Mouse (Mus musculus) lung, embryonic 16.5 days (tissue): ENCODE measurements at regions not wholly inside any gene's neighbourhood (a gene's known extent, or its start where the extent isn't known, plus 50 kb on each side); places are given as distances from the start of the nearest gene placed in this dataset.
A peak's percentile ranks its signal among the peaks of the same experiment; 100 is the strongest.

Experiments used
- ATAC-seq: fragments of 200-750 bp; cut with Nextera tagmentation; 2 replicates; pipeline ENCODE4 v1.8.0; 2017; ENCODE audit warnings: low read depth, mild to moderate bottlenecking, moderate library complexity
- H3K27ac ChIP-seq: fragments of 300-500 bp; sonication (generic); 2 replicates; pipeline ENCODE4 v1.5.1; 2014; ENCODE audit warnings: mild to moderate bottlenecking, control low read depth, low read length
- H3K27me3 ChIP-seq: fragments of 300-500 bp; sonication (generic); 2 replicates; pipeline ENCODE4 v1.6.1; 2014; ENCODE audit warnings: low read depth, low read length, mixed read lengths; ENCODE audit not compliant: control insufficient read depth, insufficient read depth
- H3K36me3 ChIP-seq: fragments of 300-500 bp; sonication (generic); 2 replicates; pipeline ENCODE4 v1.6.1; 2014; ENCODE audit warnings: low read length; ENCODE audit not compliant: control insufficient read depth, insufficient read depth
- H3K4me1 ChIP-seq: fragments of 300-500 bp; sonication (generic); replicated peaks from 2 replicates; pipeline ENCODE4 v1.6.1; 2014; ENCODE audit warnings: low read length, mixed read lengths; ENCODE audit not compliant: control insufficient read depth, insufficient read depth
- H3K4me2 ChIP-seq: fragments of 300-500 bp; sonication (generic); 2 replicates; pipeline ENCODE4 v1.6.1; 2014; ENCODE audit warnings: low read depth, low read length, control low read depth
- H3K4me3 ChIP-seq: fragments of 300-500 bp; sonication (generic); 2 replicates; pipeline ENCODE4 v1.5.1; 2014; ENCODE audit warnings: mild to moderate bottlenecking, low read length, control low read depth
- H3K9ac ChIP-seq: fragments of 300-500 bp; sonication (generic); 2 replicates; pipeline ENCODE4 v1.6.1; 2014; ENCODE audit warnings: low read length, control low read depth
- H3K9me3 ChIP-seq: fragments of 300-500 bp; sonication (generic); 2 replicates; pipeline ENCODE4 v1.6.1; 2016; ENCODE audit warnings: low read length; ENCODE audit not compliant: control insufficient read depth
- WGBS: fragments of 180-500 bp; shearing (Covaris S2); extraction: QIAGEN DNeasy Blood & Tissue Kit; methylation state at CpG from one replicate; pipeline ENCODE4 v1.1.7; 2014; 5-methylcytosine and 5-hydroxymethylcytosine counted together

DNA sequence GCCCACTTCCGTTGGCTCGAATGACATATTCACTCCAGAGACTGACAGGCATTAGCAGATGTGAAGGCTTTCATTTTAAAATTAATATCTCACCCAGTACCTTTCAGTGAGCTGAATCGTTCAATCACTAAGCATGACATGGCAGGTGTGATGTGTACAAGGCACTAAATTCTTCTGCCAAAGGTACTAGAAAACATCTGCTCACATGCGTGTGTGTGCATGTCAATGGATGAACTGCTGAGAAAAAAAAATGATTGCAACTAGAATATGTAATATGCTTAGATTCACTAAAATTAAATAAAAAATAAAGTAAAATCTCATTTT is 191.6 kb upstream of the Mageb18 start:
- no peak overlapping the region for H3K4me3 ChIP-seq
- no peak for ATAC-seq
- H3K36me3 ChIP-seq, result no peaks in the 10 kb centered on the region
- WGBS, result 66% methylated on average over 4 of the region's 4 CpGs
- no peaks in the 10 kb centered on the region for H3K27me3 ChIP-seq
- H3K4me1 ChIP-seq, result no peaks in the 10 kb centered on the region
- H3K9me3 ChIP-seq, result no peaks in the 10 kb centered on the region
- no peak overlapping the region for H3K9ac ChIP-seq
- no peak overlapping the region for H3K27ac ChIP-seq
- H3K4me2 ChIP-seq, result no peak overlapping the region

DNA sequence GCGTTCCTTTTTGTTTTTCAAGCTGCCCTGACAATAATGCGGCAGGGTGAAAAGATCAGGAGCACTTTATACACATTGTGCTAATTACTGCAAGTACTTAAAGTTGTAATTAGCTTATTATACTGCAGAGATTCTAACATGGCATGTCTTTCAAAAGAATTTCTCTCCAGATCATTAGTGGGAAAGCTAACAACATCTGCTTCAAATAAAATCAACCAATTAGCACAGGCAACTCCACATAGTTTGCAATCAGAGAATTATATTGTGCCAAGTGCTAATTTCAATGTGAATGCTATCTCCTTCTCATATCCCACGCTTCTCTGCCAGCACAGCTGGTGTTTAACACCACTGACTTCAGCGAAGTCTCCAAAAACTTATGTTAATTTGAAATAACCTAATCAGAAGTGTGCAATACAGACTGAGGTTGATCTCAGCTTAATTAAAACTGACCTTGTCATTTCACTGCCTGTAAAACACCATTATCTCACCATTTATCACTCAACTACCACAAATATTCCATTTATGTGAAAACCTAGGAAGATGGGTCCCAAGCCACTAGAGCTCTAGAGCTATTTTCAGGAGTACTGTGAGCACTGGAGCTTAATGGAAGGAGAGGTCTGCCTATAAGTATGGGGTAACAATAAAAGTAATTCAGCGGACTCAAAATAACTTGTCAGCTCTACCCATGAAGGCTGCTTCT is 191.1 kb upstream of the Mageb18 start:
- WGBS, result 72% methylated on average over 5 of the region's 5 CpGs
- Histone ChIP-seq H3K36me3 (no peaks in the 10 kb centered on the region), H3K4me2 (no peak overlapping the region), H3K27me3 (no peaks in the 10 kb centered on the region), H3K9ac (no peak overlapping the region), H3K27ac (no peak overlapping the region), H3K4me3 (no peak overlapping the region), H3K4me1 (no peaks in the 10 kb centered on the region), H3K9me3 (no peaks in the 10 kb centered on the region)
- no peak for ATAC-seq

DNA sequence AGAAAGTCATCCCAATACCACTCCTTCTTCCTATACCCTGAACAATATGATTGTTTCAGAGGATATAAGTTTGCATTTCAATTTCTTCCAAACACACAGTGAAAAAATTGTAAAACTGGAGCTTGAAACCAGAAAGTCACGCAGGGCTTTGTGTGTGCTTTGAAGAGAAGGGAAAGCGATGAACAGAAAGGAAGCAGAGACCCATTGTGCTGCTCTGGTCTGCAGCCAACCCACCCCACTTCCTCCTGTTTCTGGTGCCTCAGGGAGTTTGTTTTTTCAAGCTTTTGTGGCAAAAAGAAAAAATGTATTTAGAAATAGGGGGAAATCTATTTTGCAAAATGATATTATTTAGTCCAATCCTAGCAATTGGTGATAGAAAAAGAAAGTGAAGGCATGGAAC is 187.4 kb upstream of the Mageb18 start:
- WGBS, result 53% methylated on average over 2 of the region's 2 CpGs
- no peak for ATAC-seq

DNA sequence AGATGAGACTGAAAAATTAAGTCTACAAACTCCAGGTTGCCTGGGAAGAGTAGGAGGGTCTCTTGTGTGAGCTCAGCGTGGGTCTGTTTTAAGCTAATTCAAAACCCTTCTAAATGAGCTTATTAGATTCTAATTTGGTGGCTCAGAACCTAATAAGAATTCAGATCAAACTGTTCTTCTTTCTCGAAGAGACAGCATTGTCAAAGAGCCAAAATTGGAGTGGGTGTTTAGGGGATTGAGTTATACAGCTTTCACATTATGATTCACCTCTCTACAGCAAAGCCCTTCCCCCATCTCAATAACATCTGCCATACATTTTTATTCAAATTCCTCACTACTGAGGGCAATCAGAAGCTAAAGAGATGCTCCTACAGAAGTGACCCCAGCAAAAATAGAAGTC is 140.7 kb upstream of the Mageb18 start:
- no peak overlapping the region for H3K9ac ChIP-seq
- no peaks in the 10 kb centered on the region for H3K27me3 ChIP-seq
- no peaks in the 10 kb centered on the region for H3K4me1 ChIP-seq
- no peak overlapping the region for H3K4me3 ChIP-seq
- ATAC-seq, result no peak
- no peaks in the 10 kb centered on the region for H3K36me3 ChIP-seq
- no peak overlapping the region for H3K4me2 ChIP-seq
- H3K27ac ChIP-seq, result no peak overlapping the region
- WGBS, result 58% methylated on average over 2 of the region's 2 CpGs
- no peaks in the 10 kb centered on the region for H3K9me3 ChIP-seq

More for the DNA sequence above, 187.4 kb upstream of the Mageb18 start:
- no peaks in the 10 kb centered on the region for H3K27me3 ChIP-seq
- H3K4me2 ChIP-seq, result no peak overlapping the region
- no peak overlapping the region for H3K4me3 ChIP-seq
- no peaks in the 10 kb centered on the region for H3K9me3 ChIP-seq
- no peaks in the 10 kb centered on the region for H3K36me3 ChIP-seq
- H3K9ac ChIP-seq, result no peak overlapping the region
- no peak overlapping the region for H3K27ac ChIP-seq
- no peaks in the 10 kb centered on the region for H3K4me1 ChIP-seq

DNA sequence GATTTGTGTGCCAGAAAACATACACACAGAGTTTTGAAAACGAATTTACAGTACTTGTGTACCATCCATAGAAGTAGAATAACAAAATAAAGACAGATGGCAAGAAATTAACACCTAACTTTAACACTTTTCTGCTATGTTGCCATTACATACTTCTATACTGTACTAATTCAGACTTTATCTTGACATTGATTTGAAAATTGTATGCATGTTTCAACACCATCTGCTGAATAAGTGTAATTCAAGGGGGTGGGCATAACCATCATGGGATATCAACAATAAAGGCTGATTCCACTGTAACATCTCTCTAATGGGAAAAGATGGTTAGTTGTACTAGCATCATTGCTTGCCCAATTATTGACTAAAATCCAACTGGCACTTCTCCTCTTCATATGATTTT is 110.9 kb upstream of the Mageb18 start:
- 4% methylated on average over 1 of the region's 1 CpGs for WGBS
- Histone ChIP-seq H3K27me3 (no peaks in the 10 kb centered on the region), H3K9ac (no peak overlapping the region), H3K4me1 (no peaks in the 10 kb centered on the region), H3K9me3 (no peaks in the 10 kb centered on the region), H3K4me3 (no peak overlapping the region), H3K27ac (no peak overlapping the region), H3K4me2 (no peak overlapping the region), H3K36me3 (no peaks in the 10 kb centered on the region)
- no peak for ATAC-seq

DNA sequence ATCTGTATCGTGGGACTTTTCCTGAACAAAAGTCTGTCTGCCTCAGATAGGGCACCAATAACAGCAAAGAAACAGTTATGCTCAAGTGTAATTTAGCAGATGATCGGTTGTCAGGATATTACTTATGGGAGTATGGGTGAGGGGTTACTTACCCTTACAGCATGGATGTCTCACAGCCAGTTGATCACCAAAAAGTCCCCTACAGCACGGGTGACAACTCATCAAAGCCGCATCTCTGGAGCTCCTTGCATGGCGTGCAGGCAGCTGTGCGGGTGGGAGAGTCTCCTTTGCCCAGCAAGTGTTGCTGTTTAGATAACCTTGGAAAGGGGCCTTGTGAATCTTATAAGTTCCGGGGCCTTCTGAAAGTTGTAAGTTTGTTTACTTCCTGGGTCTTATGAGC is 80.4 kb upstream of the Mageb18 start:
- no peak overlapping the region for H3K9ac ChIP-seq
- H3K27ac ChIP-seq, result no peak overlapping the region
- no peak overlapping the region for H3K4me2 ChIP-seq
- ATAC-seq, result peak; percentile 61; the same call in 1 of the 2 replicates
- no peaks in the 10 kb centered on the region for H3K27me3 ChIP-seq
- WGBS, result 56% methylated on average over 7 of the region's 7 CpGs
- H3K4me1 ChIP-seq, result no peaks in the 10 kb centered on the region
- no peaks in the 10 kb centered on the region for H3K9me3 ChIP-seq
- H3K36me3 ChIP-seq, result no peaks in the 10 kb centered on the region
- H3K4me3 ChIP-seq, result no peak overlapping the region

DNA sequence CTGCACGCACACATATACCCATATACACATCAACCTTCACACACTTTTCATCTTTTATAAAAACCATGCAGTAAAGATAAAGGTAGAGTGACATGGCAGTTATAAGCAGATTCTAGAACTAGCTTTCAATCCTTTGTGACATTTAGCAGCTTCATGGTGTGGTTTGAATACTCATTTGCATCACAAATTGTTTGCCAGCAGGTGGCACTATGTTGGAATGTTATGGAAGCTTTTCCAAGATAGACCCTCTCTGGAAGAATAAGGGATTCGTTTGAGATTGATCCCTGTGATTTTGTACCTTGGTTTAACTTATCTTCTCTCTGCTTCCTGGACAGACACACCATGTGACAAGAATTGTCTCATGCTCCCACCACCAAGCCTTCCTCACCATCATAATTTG is 61.8 kb upstream of the Mageb18 start:
- no peak for ATAC-seq
- H3K9me3 ChIP-seq, result no peaks in the 10 kb centered on the region
- no peak overlapping the region for H3K4me2 ChIP-seq
- H3K36me3 ChIP-seq, result no peaks in the 10 kb centered on the region
- H3K27ac ChIP-seq, result no peak overlapping the region
- no peaks in the 10 kb centered on the region for H3K27me3 ChIP-seq
- no peaks in the 10 kb centered on the region for H3K4me1 ChIP-seq
- H3K9ac ChIP-seq, result no peak overlapping the region
- H3K4me3 ChIP-seq, result no peak overlapping the region
- 52% methylated on average over 2 of the region's 2 CpGs for WGBS
